Mouse (Mus musculus): ENCODE results near the gene Mpg. TPM values are rescaled to one million over a fixed set of nuclear protein-coding genes. Genes with fewer than 3 reads are reported as not detected.

Mpg gene
- polyA plus RNA-seq, 1 experiment = 25.3 TPM

DNA sequence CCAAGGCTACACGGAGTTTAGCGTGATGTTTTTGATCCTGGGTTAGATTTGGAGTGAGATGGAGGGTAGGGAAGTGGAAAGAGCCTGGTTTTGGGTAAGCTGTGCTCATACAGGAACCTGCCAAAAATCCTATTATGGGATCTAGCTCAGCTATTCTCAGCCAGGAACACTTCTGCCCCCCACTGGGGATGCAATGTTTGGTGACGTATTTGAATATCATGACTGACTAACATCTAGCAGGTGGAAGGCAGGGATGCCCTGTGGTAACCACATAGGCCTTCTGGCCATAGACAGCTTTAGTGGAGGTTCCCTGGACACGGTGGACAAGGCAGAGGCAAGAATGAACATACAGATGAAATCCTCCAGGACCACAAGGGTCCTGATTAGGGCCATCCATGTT is 3.9 kb downstream of the Mpg start:
- DNase-seq (ENCODE audit: low read depth) = no peak

DNA sequence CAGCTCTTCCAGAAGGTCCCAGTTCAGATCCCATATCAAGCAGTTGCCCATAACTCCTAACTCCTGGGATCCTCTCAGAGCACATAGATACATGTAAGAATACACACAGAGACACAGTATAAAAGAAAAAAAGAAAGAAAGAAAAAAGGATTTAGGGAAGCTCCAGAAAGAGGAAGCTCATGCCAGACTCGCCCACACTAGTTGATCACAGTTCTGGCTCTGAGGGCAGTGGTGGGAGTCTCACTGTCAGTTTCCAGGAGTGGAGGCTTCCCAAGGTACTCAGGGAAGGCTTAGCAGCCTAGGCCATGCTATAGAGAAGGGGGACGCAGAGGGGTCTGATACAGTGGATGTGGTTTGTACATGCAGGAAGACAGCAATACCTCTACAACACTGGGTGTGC is 4.8 kb downstream of the Mpg start:
- no peak for DNase-seq (ENCODE audit: low read depth)

DNA sequence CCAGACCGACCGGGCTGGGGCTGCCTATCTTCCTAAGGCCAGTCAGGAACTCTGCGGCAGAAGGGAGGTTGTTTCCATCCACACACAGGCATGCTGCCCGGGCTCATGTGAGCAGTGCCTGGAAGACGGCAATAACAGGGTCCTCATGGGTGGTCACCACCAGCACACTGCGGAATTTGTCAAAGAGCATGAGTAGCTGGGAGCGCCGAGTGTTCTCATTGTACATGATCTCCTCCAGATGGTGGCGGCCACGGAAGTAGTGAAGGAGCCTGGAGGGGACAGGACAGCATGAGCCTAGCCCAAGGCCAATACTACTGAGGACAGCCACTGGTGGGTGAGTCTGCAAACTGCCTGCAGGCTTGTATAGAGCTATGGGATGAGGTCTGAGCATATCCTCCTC is 6.5 kb downstream of the Mpg start:
- no peak for DNase-seq (ENCODE audit: low read depth)

DNA sequence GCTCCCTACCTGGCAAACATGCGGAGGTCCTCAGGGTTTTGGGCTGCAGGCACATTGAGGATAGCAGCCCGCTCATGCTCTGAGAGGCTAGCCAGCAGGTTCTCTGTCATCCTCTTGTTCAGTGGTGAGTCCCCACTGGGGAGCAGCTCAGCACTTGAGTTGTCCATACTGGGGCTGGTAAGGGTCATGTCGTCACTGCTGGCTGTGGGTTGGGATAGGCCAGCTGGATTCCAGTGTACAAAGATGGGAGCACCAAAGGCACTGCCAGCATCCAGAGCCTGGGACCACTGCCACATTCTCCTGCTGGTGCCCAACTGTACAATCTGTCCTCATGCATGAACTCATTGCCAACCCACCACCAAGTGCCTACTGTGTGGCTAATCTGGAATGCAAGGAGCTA is 7.6 kb downstream of the Mpg start:
- no peak for DNase-seq (ENCODE audit: low read depth)

DNA sequence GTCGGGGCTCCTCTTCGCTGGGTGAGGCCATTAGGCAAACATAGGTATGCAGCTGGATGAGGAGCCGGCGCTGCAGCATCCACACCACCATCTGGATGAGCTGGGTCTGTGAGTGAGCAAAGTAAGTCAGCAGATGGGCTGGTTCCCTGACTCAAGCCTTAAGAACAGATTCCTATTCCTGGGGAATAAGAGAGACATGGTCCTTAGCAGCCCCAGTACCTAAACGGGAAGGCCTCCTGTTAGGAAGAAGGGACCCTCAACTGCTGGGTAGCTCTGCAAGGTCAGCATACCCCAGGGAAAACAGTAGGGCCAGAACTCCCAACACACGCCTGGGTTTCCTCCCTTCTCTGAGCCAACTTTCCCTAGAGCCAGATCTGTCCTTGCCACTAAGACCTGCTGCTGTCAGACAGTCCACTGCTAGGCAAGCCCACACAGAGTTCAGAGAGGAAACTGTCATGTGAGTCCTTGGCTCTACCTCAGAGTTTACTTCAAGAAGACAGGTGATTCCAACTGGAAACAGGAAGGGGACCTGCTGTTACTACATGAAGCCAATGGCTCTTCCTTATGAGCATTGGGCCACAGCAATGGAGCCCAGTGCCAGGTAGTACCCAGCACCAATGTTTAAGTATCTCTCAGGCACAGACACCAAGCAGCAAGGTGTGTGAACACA is 8.6 kb downstream of the Mpg start:
- DNase-seq (ENCODE audit: low read depth) = no peak

DNA sequence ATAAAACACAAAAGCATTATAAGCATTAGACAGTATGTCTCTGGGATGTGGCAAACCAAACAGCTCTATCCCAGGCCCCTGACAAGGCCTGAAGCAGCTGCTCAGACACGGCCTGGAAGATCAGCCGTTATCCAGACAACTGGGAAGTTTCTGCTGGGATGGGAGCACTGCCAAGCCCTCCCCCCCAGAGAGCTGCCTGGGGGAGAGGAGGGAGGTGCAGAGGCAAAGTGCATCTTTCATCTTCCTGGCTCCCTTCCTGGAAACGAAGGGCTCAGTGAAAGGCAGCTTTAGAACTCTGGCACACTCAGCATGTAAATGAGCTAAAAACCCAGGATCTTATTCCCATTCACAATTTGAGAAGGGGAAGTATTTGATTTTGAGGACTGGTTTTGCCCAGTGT is 9.3 kb downstream of the Mpg start:
- DNase-seq (ENCODE audit: low read depth) = no peak

DNA sequence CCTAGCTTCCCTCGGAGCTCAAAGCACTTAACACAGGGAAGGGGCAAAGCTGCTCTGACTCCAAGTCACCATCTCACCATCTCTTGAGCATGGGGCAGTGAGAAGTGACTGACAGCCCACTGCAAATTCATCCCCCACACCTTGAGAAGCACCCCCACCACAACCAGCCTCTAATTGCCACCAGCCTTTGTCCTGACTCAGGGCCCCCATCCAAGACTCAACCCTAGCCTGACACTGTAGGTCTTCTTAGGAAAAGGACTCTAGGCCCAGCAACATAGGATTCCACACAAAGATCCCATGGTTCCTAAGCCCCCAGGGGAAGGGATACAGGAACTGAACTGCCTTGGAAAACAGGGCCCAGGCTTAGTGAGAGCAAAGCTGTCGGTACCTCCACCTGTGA is 9.8 kb downstream of the Mpg start:
- no peak for DNase-seq (ENCODE audit: low read depth)

DNA sequence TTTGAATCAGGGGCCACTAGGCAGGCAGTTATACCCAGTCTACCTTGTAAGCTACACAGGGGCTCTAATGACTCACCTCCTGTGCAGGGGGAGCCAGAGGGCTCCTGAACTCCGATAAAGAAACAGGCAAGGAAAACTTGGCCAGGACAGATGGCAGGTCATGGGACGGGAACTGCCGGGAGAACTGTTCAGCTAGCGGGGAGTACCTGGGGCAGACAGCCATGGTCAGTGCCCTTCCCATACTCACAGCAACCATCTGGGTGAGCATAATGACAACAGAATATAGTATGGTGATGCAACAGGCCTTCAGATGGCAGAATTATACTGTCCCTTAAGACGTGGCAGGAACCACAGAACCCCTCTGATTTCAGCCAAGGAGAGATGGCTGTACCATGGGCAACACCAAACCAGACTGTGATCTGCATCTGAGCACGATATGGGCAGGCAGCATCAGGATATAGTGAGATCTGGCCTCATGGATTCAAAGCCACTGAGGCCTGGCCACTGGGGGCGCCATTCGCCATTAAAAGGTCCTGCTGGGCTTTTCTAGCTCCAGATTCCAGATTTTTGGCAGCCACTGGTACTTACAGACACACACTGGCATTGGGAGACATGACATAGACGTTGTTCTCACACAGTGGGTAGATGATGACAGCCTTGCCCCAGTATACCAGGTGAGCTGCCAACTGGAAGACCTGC is 10.6 kb downstream of the Mpg start:
- DNase-seq (ENCODE audit: low read depth) = no peak

DNA sequence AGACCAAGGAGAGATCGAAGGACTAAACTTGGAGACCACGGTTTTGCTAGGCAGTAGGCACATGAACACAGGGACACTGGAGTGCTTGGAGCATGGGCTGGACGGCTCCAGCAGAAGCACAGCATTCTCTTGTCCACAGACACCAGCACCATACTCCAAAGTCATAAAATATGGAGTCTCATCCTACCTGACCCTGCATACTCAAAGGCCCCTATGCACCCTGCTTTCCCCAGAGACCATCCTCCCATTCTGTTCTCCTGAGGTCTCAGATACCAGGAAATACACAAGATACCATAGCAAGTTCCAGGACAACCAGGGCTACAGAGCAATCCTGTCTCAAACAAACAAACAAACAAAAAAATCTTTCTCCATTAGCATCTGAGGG is 11.1 kb downstream of the Mpg start:
- DNase-seq (ENCODE audit: low read depth) = no peak

DNA sequence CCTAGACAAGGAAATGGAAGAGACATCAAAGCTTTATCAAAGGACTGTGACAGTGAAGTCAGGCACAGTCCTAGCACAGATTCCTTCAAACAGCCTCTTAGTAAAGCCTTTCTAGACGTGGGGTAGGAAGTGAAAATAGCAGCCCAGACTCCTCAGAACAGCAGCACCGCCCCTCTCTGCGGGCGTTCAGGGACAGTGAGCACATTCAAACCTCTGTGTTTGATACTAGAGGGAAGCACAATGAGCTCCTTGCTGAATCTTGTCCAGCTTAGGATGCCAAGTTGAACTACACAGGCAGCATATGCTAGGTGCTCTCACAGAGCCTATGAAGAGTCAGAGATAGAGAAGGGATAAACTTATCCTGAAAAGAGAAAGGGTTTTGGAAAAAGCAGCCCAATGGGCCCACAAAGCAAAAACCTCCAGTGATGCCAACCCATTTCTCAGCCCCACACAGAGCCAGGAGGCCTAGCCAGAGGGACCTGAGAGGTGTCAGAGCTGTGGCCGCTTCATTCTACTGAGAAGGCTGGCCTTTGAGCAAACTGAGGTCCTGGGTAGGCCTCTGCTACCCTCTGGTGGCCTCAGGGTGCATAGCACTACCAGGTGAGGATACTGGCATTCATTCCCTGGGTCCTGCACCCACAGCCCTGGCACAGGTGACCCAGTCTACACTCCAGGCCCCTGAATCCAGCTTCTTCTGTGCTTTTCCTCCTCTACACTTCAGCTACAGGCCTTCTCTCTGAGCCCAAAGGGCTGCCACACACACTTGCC is 12.0 kb downstream of the Mpg start:
- no peak for DNase-seq (ENCODE audit: low read depth)

DNA sequence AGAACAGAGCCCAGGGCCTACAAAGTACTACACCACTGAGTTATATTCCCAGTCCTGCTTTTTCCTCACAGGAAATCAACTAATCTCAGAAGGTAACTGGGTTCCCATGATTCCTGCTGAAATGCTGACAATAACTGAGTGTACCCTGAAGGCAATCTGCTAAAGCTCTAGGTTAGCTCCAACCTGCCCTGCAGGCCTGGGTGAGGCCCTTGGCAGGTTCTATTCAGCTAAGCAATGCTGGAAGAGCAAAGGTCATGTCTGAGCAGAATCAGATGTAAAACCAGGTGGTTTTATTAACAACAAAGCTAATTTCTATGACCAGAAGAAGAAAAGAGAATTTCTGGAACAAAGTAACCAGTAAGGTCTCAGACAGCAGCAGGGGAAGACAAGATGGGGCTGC is 15.1 kb downstream of the Mpg start:
- DNase-seq (ENCODE audit: low read depth) = no peak

DNA sequence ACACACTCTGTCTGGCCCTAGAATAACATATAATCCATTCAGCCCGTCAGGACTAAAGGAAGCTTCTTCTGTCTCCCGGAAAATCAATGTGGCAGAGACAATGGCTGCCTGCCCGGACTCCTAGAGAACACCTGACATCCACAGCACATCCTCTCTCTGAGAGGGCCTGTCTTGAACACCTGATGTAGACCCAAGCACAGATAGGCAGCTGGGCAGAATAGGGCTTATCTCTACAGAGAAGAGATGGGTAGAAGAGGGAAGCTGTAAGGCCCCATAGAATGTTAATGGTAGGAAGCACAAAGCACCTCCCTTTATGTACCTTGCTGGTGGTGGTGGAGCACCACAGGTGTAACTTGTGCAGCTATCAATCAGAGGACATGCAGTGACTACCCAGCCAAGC is 15.9 kb downstream of the Mpg start:
- no peak for DNase-seq (ENCODE audit: low read depth)

DNA sequence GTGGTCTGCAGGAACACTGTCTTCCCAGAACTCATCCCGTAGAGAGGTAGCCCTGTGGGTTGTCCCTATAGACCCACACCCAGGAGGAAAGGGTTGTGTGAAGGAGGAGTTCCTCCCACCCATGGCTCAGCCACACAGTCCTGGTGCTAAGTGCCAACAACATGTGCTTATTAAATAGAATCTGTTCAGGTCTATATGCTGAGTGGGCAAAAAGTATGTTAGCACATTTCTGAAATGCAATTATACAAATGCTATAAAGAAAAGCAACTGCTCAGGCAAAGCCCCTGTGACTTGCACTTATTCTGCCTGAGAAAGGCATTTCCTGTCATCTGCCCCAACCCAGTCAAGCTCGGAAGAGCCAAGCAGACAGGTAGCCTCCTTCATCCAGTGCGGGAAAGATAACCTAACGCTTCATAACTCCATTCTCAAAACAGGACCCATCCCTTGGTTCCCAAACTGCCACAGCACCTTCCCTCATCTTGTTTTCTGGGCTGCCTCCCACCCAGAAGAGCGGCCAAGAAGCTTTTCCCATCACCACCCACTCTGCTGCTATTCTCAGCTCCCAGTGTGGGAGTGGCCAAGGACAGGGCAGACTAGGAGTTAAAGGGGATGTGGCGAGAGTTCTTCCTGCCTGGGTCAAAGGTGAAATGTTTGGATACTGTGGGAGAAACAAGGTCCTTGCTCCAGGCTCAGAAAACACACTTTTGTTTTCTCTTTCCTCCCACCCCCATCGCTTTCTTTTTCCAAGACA is 17.1 kb downstream of the Mpg start:
- no peak for DNase-seq (ENCODE audit: low read depth)

DNA sequence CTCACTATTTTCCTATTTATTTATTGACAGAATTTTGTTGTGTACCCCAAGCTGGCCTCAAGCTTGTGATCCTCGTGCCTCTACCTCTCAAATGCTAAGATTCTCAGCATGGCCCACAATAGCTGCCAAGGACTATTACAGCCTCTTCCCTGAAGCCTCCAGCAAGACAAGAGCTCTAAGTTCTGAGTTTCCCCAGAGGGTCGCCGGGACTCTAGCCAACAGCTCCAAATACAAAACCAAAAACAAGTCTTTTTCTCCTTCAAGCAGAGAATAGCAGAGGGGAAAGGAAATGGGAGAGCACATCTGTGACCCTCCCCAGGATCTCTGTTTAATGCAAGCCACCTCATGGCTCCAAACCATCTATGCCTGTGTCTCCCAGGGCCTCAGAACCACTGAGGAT is 17.8 kb downstream of the Mpg start:
- DNase-seq (ENCODE audit: low read depth) = no peak

DNA sequence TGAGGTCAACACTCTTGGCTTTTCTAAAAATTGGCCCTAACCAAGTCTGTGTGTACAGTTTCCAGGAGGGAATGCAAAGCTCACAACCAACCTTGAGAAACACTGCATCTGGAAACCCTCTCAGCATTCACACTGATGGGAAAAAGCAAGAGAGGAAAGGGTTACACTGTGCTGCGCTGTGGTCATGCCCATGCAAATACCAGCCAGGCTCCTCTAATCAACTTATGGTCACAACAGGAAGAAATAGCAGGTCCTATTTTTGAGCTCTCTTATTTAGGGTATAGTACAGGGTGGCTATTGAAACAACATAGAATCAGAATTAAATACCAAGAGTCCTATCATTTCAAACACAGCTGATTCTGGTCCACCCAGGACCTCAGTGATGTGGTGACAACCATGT is 18.3 kb downstream of the Mpg start:
- no peak for DNase-seq (ENCODE audit: low read depth)

DNA sequence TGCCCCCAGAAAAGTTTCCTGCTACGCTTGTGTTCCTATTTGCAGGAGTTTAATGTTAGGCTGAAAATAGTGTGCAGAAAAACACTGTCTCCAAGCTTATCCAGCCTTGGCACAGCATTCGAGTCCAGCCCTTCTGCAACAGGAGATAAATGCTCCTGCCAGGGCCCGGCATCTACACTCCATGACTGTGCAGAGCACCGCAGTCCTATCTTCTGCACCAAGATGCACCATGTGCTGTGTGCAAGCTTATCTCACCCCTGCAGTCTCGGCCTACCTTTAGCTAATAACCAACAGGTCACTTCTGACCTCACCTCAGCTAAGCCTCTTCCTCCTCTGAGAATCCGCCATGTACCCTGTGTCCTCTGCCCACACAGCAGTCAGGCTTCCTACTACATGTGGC is 19.3 kb downstream of the Mpg start:
- no peak for DNase-seq (ENCODE audit: low read depth)

DNA sequence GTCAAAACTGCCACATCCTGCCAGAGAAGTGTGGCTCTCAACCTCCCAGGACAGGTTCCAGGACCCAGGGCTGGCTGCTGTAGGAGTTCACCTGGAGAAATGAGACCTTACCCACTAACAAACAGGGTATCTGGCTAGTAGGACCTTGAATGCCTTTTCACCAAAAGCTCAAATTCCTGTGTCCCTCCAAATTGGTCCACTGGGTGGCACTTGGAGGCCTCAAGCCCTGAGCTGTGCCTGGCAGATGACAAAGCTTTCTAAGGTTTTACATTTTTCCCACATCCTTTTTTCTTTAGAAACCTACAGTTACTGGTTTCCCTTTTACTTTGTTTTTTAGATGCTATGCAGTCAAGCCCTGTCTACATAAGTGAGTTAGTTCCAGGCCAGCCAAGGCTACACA is 20.8 kb downstream of the Mpg start:
- no peak for DNase-seq (ENCODE audit: low read depth)

DNA sequence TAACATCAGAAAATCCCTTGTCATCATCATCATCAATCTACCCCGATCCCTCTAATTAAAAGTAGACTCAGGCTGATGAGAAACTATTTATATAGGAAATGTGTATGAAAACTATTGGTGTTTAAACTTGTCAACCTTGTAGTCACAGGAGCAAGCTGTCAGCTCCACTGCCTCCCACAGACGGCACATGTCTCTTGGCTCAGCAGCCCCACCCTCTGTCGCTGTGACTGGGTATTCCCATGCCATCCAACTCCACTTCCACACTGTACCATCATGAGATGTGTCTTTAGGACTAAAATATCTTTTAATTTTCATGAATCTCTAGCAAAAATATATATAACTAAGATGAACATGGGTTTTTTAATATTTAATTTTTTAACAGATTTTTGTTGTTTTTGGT is 22.0 kb downstream of the Mpg start:
- DNase-seq (ENCODE audit: low read depth) = no peak

DNA sequence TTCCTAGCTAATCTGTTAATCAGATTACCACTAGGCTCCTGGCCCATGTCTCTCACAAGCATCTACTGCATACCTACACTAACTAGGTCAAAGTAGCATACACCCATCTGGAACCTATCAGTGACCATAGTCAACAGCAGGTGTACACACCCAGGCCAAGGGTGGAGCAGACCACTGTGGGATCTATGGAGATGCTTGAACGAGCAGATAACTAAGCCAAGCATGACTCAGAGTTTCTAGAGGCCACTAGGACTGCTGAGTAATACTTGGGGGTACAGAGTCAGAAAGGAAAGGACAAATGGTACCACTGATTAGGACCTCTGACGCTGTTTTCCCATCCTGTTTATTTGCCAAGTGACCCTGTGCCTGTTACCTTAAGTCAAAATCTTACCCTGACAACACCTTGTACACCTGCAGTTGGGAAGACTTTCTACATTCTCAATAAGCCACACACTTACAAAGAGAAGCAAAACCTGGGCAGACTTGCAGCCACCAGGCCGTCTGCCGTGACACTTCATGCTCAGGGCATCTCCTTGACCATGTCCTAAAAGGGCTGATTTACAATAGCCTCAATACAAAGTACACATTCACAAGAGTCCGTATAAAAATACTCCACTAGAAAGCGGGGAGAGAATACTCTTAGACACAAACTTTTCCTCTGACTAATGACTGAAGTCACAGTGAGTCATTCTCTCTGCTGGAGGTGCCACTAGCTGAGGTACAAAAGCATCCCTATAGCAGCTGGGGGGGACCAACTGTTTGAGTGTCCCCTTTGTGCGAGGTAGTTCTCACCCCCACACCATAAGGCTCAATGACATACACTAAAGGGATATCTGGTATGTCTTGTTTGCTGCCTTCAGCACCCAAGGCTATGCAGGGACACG is 24.8 kb downstream of the Mpg start:
- no peak for DNase-seq (ENCODE audit: low read depth)

DNA sequence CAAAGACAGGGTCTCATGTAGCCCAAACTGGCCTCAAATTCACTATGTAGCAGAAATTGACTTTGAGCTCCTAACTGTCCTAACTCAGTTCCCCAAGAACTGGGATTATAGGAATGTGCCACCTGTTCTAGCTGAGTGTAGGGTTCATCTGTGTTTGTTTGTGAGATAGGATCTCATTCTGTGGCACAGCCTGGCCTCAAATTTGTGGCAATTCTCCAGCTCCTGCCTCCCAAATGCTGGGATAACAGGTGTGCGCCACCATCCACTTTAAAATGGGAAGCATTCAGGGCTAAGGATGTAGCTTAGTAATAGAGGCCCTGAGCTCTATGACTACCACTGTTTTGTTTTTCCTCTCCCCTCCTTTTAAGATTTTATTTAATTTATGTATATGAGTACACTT is 26.8 kb downstream of the Mpg start:
- DNase-seq (ENCODE audit: low read depth) = no peak

DNA sequence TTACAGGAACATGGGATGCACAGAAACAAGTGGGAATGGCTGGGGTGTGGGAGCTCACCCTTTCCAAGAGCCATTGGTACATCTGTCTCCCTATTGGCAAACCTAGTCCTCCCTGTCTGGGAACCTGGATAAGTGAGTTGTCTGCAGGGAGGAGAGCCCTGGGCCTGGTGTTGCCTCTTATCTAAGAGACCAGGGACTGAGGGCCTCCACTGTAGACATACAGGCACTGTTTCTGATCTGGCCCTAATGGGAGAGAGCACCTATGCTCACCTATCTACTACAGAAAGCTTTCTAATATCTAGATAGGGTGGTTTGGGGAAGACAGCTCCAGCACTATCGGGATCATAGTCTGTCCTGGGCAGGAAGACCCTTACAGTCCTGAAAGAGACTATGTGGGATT is 29.8 kb downstream of the Mpg start:
- no peak for DNase-seq (ENCODE audit: low read depth)

DNA sequence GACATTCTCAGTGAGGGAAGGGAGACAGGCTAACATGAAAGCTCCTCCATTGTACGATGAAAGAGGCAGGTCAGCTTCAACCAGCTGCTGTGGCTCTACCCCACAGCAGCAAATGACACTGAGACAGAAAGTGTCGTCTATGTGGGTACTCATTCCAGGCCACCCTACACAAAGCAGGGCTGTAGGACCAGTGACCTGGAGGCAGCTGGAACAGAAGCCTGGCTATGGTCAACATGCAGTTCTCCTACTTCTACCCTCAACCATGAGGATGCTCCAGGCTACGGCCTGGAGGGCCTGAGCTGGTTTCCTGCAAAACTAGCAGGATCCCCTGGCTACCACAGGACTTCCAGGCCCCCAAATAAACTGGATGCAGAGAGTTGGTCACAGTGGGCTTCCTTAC is 30.3 kb downstream of the Mpg start:
- DNase-seq (ENCODE audit: low read depth) = no peak
